Mouse (Mus musculus): ENCODE measurements at regions not wholly inside any gene's neighbourhood (a gene's known extent, or its start where the extent isn't known, plus 50 kb on each side); places are given as distances from the start of the nearest gene placed in this dataset.

DNA sequence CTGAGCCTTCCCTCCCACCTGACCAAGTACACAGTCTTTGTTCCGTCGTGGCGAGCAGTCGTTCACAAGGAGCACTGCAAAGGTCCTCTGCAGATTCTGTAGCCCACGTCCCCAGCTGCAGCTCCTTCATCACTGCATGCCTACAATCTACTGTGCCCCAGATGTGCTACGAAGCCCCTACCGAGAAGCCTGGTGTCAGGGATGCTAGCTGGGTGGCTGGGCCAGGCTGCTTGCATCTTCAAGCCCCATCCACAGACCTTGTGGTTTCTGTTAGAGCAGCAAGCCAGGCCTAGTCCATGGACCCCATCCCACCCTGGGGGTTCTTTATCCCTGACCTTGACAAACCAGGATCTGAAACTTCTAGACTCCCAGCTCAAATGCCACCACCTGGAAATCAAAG lies 266.3 kb upstream of the 3110018I06Rik start:
- 68% methylated on average over 7 of the region's 7 CpGs for WGBS (ENCODE audit: insufficient replicate concordance)
- H3K9ac ChIP-seq (ENCODE audit: low read depth, low read length), result no peak overlapping the region
- no peaks in the 10 kb centered on the region for H3K27me3 ChIP-seq (ENCODE audit: control insufficient read depth, insufficient read depth, low read length)
- no peak for ATAC-seq (replicated peaks; ENCODE audit: insufficient number of reproducible peaks, low FRiP score, low TSS enrichment)
- no peaks in the 10 kb centered on the region for H3K36me3 ChIP-seq (ENCODE audit: control insufficient read depth, insufficient read depth, low read length)
- H3K9me3 ChIP-seq (replicated peaks; ENCODE audit: control insufficient read depth, low read length), result no peaks in the 10 kb centered on the region
- H3K4me3 ChIP-seq (ENCODE audit: low read depth, low read length), result no peak overlapping the region
- no peak overlapping the region for H3K27ac ChIP-seq (ENCODE audit: low read depth, low read length)
- H3K4me2 ChIP-seq, result no peak overlapping the region
- no peaks in the 10 kb centered on the region for H3K4me1 ChIP-seq (ENCODE audit: control insufficient read depth, insufficient read depth, low read length)

- H3K4me2 ChIP-seq, result no peak overlapping the region
- H3K36me3 ChIP-seq (ENCODE audit: control insufficient read depth, insufficient read depth, low read length), result no peaks in the 10 kb centered on the region
- H3K4me1 ChIP-seq (ENCODE audit: control insufficient read depth, insufficient read depth, low read length), result no peaks in the 10 kb centered on the region
- WGBS (ENCODE audit: insufficient replicate concordance), result 54% methylated on average over 3 of the region's 3 CpGs
- no peak overlapping the region for H3K9ac ChIP-seq (ENCODE audit: low read depth, low read length)
- no peak overlapping the region for H3K4me3 ChIP-seq (ENCODE audit: low read depth, low read length)
- H3K27me3 ChIP-seq (ENCODE audit: control insufficient read depth, insufficient read depth, low read length), result no peaks in the 10 kb centered on the region
- no peaks in the 10 kb centered on the region for H3K9me3 ChIP-seq (replicated peaks; ENCODE audit: control insufficient read depth, low read length)
- no peak for ATAC-seq (replicated peaks; ENCODE audit: insufficient number of reproducible peaks, low FRiP score, low TSS enrichment)
- no peak overlapping the region for H3K27ac ChIP-seq (ENCODE audit: low read depth, low read length)
Observed at GRCm38 (mm10) chr12:107230097-107230496, 258.3 kb upstream of the 3110018I06Rik start.

GRCm38 (mm10) chr12:107231629-107232028 lies 256.8 kb upstream of the 3110018I06Rik start:
- Histone ChIP-seq H3K4me2 (no peak overlapping the region), H3K27me3 (ENCODE audit: control insufficient read depth, insufficient read depth, low read length) (no peaks in the 10 kb centered on the region), H3K4me3 (ENCODE audit: low read depth, low read length) (no peak overlapping the region), H3K4me1 (ENCODE audit: control insufficient read depth, insufficient read depth, low read length) (no peaks in the 10 kb centered on the region), H3K9ac (ENCODE audit: low read depth, low read length) (no peak overlapping the region), H3K27ac (ENCODE audit: low read depth, low read length) (no peak overlapping the region), H3K9me3 (replicated peaks; ENCODE audit: control insufficient read depth, low read length) (no peaks in the 10 kb centered on the region), H3K36me3 (ENCODE audit: control insufficient read depth, insufficient read depth, low read length) (no peaks in the 10 kb centered on the region)
- 12% methylated on average over 1 of the region's 1 CpGs for WGBS (ENCODE audit: insufficient replicate concordance)
- no peak for ATAC-seq (replicated peaks; ENCODE audit: insufficient number of reproducible peaks, low FRiP score, low TSS enrichment)

GRCm38 (mm10) chr12:107250747-107251470 lies 237.5 kb upstream of the 3110018I06Rik start:
- no peak overlapping the region for H3K9ac ChIP-seq (ENCODE audit: low read depth, low read length)
- H3K9me3 ChIP-seq (replicated peaks; ENCODE audit: control insufficient read depth, low read length), result no peaks in the 10 kb centered on the region
- no peak overlapping the region for H3K4me3 ChIP-seq (ENCODE audit: low read depth, low read length)
- no peak overlapping the region for H3K4me2 ChIP-seq
- no peak for ATAC-seq (replicated peaks; ENCODE audit: insufficient number of reproducible peaks, low FRiP score, low TSS enrichment)
- no peaks in the 10 kb centered on the region for H3K27me3 ChIP-seq (ENCODE audit: control insufficient read depth, insufficient read depth, low read length)
- H3K4me1 ChIP-seq (ENCODE audit: control insufficient read depth, insufficient read depth, low read length), result no peaks in the 10 kb centered on the region
- H3K36me3 ChIP-seq (ENCODE audit: control insufficient read depth, insufficient read depth, low read length), result no peaks in the 10 kb centered on the region
- H3K27ac ChIP-seq (ENCODE audit: low read depth, low read length), result no peak overlapping the region
- WGBS (ENCODE audit: insufficient replicate concordance), result 70% methylated on average over 9 of the region's 9 CpGs

DNA sequence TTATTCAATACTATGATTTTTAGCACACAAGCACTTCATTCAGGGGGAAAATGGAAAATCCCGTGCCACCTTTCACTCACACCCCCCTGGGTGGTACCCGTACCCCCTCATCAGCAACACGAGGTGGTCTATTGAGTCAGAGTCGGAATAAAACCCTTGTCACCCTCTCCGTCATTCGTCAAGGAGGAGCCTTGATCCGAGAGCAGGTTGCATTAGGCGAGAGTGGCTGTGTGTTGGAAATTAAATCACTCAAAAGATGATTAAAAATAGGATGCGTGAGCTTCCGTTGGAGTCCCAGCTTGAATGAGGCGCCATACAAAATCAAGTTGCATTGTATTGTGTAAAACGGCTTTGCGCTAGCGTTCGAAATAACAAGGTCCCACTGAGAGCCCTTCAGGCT lies 236.5 kb upstream of the 3110018I06Rik start:
- 77% methylated on average over 15 of the region's 15 CpGs for WGBS (ENCODE audit: insufficient replicate concordance)
- no peak for ATAC-seq (replicated peaks; ENCODE audit: insufficient number of reproducible peaks, low FRiP score, low TSS enrichment)
- no peak overlapping the region for H3K4me2 ChIP-seq
- H3K9ac ChIP-seq (ENCODE audit: low read depth, low read length), result no peak overlapping the region
- H3K4me3 ChIP-seq (ENCODE audit: low read depth, low read length), result no peak overlapping the region
- H3K36me3 ChIP-seq (ENCODE audit: control insufficient read depth, insufficient read depth, low read length), result no peaks in the 10 kb centered on the region
- no peaks in the 10 kb centered on the region for H3K9me3 ChIP-seq (replicated peaks; ENCODE audit: control insufficient read depth, low read length)
- no peak overlapping the region for H3K27ac ChIP-seq (ENCODE audit: low read depth, low read length)
- no peaks in the 10 kb centered on the region for H3K27me3 ChIP-seq (ENCODE audit: control insufficient read depth, insufficient read depth, low read length)
- H3K4me1 ChIP-seq (ENCODE audit: control insufficient read depth, insufficient read depth, low read length), result no peaks in the 10 kb centered on the region

- no peak overlapping the region for H3K4me2 ChIP-seq
- 78% methylated on average over 5 of the region's 5 CpGs for WGBS (ENCODE audit: insufficient replicate concordance)
- no peak for ATAC-seq (replicated peaks; ENCODE audit: insufficient number of reproducible peaks, low FRiP score, low TSS enrichment)
- no peak overlapping the region for H3K27ac ChIP-seq (ENCODE audit: low read depth, low read length)
- H3K9ac ChIP-seq (ENCODE audit: low read depth, low read length), result no peak overlapping the region
- no peak overlapping the region for H3K4me3 ChIP-seq (ENCODE audit: low read depth, low read length)
- no peaks in the 10 kb centered on the region for H3K4me1 ChIP-seq (ENCODE audit: control insufficient read depth, insufficient read depth, low read length)
- H3K9me3 ChIP-seq (replicated peaks; ENCODE audit: control insufficient read depth, low read length), result no peaks in the 10 kb centered on the region
- H3K36me3 ChIP-seq (ENCODE audit: control insufficient read depth, insufficient read depth, low read length), result no peaks in the 10 kb centered on the region
- H3K27me3 ChIP-seq (ENCODE audit: control insufficient read depth, insufficient read depth, low read length), result no peaks in the 10 kb centered on the region
Observed at GRCm38 (mm10) chr12:107262076-107262475, 226.4 kb upstream of the 3110018I06Rik start.

GRCm38 (mm10) chr12:107262516-107262915 lies 225.9 kb upstream of the 3110018I06Rik start:
- no peak overlapping the region for H3K4me3 ChIP-seq (ENCODE audit: low read depth, low read length)
- no peak overlapping the region for H3K9ac ChIP-seq (ENCODE audit: low read depth, low read length)
- 78% methylated on average over 4 of the region's 4 CpGs for WGBS (ENCODE audit: insufficient replicate concordance)
- H3K36me3 ChIP-seq (ENCODE audit: control insufficient read depth, insufficient read depth, low read length), result no peaks in the 10 kb centered on the region
- H3K4me1 ChIP-seq (ENCODE audit: control insufficient read depth, insufficient read depth, low read length), result no peaks in the 10 kb centered on the region
- ATAC-seq (replicated peaks; ENCODE audit: insufficient number of reproducible peaks, low FRiP score, low TSS enrichment), result no peak
- no peaks in the 10 kb centered on the region for H3K9me3 ChIP-seq (replicated peaks; ENCODE audit: control insufficient read depth, low read length)
- H3K27ac ChIP-seq (ENCODE audit: low read depth, low read length), result no peak overlapping the region
- H3K4me2 ChIP-seq, result no peak overlapping the region
- H3K27me3 ChIP-seq (ENCODE audit: control insufficient read depth, insufficient read depth, low read length), result no peaks in the 10 kb centered on the region

- Histone ChIP-seq H3K27me3 (ENCODE audit: control insufficient read depth, insufficient read depth, low read length) (no peaks in the 10 kb centered on the region), H3K4me2 (no peak overlapping the region), H3K27ac (ENCODE audit: low read depth, low read length) (no peak overlapping the region), H3K4me1 (ENCODE audit: control insufficient read depth, insufficient read depth, low read length) (no peaks in the 10 kb centered on the region), H3K9me3 (replicated peaks; ENCODE audit: control insufficient read depth, low read length) (no peaks in the 10 kb centered on the region), H3K9ac (ENCODE audit: low read depth, low read length) (no peak overlapping the region), H3K36me3 (ENCODE audit: control insufficient read depth, insufficient read depth, low read length) (no peaks in the 10 kb centered on the region), H3K4me3 (ENCODE audit: low read depth, low read length) (no peak overlapping the region)
- 51% methylated on average over 2 of the region's 2 CpGs for WGBS (ENCODE audit: insufficient replicate concordance)
- ATAC-seq (replicated peaks; ENCODE audit: insufficient number of reproducible peaks, low FRiP score, low TSS enrichment), result no peak
Observed at GRCm38 (mm10) chr12:107266696-107267095, 221.7 kb upstream of the 3110018I06Rik start.

GRCm38 (mm10) chr12:107285622-107286021 lies 202.8 kb upstream of the 3110018I06Rik start:
- no peak overlapping the region for H3K4me3 ChIP-seq (ENCODE audit: low read depth, low read length)
- 71% methylated on average over 9 of the region's 9 CpGs for WGBS (ENCODE audit: insufficient replicate concordance)

More at GRCm38 (mm10) chr12:107285622-107286021, 202.8 kb upstream of the 3110018I06Rik start:
- no peaks in the 10 kb centered on the region for H3K4me1 ChIP-seq (ENCODE audit: control insufficient read depth, insufficient read depth, low read length)
- H3K9ac ChIP-seq (ENCODE audit: low read depth, low read length), result no peak overlapping the region
- no peak overlapping the region for H3K27ac ChIP-seq (ENCODE audit: low read depth, low read length)
- no peaks in the 10 kb centered on the region for H3K9me3 ChIP-seq (replicated peaks; ENCODE audit: control insufficient read depth, low read length)
- H3K36me3 ChIP-seq (ENCODE audit: control insufficient read depth, insufficient read depth, low read length), result no peaks in the 10 kb centered on the region
- H3K4me2 ChIP-seq, result no peak overlapping the region
- ATAC-seq (replicated peaks; ENCODE audit: insufficient number of reproducible peaks, low FRiP score, low TSS enrichment), result no peak
- H3K27me3 ChIP-seq (ENCODE audit: control insufficient read depth, insufficient read depth, low read length), result no peaks in the 10 kb centered on the region
